Mouse (Mus musculus) layer of hippocampus, adult 8-10 months (tissue): ENCODE data around the gene Sgip1. TPM values are rescaled to one million over a fixed set of nuclear protein-coding genes. Genes with fewer than 3 reads are reported as not detected.

Experiments
- DNase-seq, 2 experiments: peaks; one replicate each; pipeline ENCODE4 v3.0.0; 2022; ENCODE audit warnings: low spot score in 2 of 2
- total RNA-seq, 4 experiments: library from RNA; stranded (reverse); gene quantifications; 2 replicates each; pipeline ENCODE4 v1.2.4; 2022

The Sgip1 gene
- total RNA-seq, 4 experiments from 2014 or later = 258 to 282 (median 268) TPM

- no peak for DNase-seq
Observed at GRCm38 (mm10) chr4:102834710-102835109, 93.6 kb downstream of the Sgip1 start.

DNA sequence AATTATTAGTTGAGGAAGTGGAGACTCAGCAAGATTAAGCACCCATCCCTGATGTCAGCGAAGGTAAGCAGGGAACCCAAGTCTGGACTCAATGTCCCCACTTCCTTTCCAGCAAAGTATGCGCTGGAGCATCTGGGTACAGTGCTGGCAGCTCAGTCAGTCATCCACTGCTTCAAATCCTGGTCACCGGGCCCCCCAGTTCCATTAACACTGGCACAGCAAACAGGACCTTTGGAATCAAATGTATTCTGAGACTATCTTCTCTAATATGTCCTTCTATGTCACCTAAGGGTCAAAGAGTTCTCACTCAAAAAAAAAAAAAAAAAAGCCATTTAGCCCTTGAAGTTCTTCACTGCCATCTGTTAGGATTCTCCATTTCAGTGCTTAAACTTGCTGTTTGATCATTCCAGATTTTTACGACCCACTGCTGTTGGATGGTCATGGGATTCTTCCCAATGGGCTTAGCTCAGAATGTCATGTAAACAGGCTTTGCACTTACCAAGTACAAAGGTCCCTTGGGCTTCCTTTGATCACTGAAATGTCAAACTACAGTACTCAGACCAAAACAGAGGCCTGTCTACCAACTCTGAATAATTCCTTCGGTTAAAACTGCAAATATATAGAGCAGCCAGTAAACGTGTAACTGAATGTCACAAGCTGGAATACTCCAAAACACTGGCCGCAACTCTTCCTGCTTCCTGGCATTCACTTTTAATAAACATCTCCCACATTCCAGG lies 99.1 kb downstream of the Sgip1 start:
- no peak for DNase-seq

DNA sequence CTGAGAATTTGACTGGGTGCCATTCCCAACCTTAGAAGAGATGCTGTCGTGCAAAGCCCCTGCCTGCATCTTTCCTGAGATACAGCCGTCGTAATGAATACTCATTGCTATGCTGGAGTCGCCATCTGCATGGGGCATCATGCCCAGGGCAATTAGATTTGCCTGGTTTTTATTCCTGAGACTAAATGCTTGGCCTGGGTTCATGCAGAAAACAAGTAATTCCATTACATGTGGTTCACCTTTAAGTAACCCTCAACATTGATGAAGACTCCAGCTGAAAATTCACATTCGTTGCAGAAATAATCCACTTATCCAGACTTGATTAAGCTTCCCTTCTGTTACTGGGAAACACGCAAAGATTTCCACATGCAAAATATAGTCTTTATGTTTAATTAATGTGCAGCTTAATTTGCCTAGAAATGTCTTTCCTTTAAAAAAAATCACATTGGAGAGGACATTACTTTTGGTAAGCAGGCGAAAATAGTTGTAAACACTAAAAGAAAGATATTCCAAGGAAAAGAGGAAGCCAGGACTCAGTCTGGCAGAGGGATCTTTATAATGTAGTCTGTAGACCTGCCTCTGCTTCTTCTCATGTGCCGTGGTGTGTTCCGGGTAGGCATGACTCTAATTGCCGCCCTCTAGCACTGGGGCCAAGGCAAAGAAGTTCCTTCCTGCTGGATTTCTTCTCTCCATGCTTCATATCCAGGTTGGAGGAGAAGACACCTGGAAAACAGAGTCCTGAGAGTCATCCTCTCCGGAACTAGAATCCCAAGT lies 100.0 kb downstream of the Sgip1 start:
- DNase-seq = peak; percentile 43 to 49

DNA sequence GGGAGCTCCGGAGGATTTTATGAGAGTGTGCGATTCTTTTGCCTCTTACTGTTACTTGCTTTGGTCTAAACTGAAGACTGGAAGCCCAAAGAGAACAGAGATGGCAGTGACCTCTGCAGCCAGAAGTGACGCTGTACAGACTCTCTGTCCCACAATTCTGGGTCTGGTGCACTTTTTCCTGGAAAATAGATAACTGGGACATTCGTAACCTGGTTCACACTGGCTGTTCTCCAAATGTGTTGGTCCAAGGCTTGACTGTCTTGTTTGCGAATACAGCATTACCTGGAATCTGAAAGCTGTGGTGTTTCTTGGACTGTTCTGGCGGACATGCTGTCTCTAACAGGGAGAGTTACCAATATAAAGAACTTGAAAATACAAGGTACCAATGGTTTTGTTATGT lies 109.4 kb downstream of the Sgip1 start:
- no peak for DNase-seq

DNA sequence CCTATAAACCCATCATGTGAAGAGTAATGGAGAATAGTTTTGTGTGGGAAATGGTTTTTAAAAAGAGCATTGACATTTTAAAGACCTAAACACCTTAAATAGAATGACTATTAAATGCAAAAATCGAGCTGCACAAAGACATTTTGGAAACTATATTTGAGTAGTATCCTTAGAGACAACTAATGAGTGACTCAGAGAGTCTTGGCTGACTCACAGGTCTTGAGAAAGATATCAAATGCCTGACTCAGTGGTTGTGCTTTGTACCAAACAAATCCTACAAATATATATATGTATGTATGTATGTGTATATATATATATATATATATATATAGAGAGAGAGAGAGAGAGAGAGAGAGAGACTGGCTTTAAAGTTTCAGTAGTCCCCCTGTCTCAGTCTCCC lies 110.1 kb downstream of the Sgip1 start:
- no peak for DNase-seq

- no peak for DNase-seq
Observed at GRCm38 (mm10) chr4:102852290-102852689, 111.2 kb downstream of the Sgip1 start.

GRCm38 (mm10) chr4:102852808-102853207 lies 111.7 kb downstream of the Sgip1 start:
- DNase-seq = no peak

GRCm38 (mm10) chr4:102853330-102854022 lies 112.4 kb downstream of the Sgip1 start:
- DNase-seq = no peak

DNA sequence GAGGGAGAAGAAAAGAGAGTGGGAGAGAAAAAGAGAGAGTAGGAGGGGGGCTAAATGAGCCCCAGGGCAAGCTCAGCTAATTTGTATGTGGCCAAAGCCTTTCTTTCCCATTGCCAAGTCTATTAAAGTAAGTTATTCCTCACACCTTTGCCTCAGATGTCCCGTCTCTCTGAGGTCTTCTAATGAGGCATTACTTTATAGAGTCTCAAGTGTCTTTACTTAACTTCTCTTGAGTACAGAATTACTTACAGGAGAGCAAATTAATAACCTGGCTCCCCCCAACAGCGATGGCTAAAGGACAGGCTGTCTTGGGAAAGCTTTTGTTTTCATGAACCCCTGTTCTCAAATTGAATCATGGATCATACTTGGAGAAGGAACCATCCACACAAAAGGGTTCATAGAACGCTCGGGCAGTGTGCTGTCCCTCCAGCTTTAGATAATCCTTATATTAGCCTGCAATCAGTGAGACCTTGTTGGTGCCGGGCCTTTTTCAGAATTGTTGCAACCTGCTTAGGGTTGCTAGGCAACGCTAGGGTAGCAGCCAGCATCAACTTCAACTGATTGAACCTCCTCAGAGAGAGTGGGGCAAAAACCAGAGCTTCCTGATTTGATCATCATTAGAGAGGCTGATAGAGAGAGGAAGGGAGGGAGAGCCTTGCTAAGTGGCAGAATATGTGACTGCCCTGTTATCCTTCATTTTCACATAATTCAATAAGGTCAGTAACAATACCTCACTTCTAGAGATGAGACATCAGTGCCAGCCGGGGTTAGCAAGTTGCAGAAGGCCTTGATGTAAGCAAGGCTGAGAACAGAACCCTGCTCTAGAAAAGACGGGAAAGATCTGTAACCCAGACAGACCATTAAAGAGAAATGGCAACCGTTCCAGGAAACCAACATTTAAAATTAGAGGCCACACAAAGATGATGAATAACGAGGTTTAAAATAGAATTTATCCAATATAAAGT lies 114.1 kb downstream of the Sgip1 start:
- peak; percentile 38 to 47 for DNase-seq

DNA sequence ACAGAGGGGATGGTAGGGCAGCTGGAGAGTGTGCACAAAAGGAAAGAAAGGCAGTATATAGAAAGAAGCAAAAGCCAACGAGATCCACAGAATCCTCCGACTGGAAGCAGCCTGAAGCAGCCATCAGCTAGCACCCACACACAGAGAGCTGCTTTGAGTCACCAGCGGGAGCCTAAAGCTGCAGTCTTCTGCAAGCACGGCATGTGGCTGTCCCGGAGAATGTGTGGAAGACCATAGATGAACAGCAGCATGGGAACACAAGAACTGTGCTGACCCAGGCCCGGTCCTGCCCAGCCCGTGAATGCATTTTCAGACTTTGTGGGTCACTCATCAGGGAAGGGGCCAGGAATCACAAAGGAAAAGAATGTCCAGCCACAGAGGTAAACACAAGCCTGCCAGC lies 115.0 kb downstream of the Sgip1 start:
- DNase-seq = peak in 1 of 2 experiments; percentile 48

DNA sequence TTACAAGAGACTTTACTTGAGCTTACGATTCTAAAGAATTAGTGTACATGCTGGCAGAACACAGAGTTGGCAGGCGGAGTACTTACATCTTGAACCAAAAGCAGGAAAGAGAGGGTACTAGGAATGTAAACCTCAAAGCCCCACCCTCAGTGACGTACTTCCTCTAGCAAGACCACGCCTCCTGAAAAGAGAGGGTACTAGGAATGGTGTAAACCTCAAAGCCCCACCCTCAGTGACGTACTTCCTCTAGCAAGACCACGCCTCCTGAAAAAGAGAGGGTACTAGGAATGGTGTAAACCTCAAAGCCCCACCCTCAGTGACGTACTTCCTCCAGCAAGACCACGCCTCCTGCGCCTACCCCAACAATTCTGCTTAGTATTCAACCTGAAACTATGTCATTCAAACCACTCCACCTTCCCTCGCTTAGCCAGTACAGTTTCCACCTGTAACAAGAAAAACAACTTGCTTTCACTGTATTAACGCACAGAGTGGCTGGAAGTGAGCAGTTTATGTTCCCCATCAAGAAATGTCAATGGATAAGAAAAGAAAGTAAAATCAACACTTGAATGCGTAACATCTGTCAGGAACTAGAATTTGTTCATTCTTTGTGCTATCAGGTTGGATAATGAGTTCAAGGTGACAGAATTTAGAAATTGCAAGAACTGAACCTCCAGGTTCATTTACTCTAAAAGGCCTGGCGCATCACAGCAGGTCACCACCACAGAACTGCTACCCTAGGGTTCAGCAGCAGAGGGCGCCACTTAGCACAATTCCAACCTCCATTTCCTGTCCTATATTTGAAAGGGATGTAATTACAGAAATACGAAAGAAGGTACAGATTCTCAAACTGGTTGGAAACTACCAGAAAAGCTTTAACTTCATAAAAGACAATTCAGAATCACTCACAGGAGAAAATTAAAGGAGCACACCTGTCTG lies 118.4 kb downstream of the Sgip1 start:
- DNase-seq = no peak

- no peak for DNase-seq
Observed at GRCm38 (mm10) chr4:102862751-102863710, 121.9 kb downstream of the Sgip1 start.

GRCm38 (mm10) chr4:102866531-102866930 lies 125.4 kb downstream of the Sgip1 start:
- DNase-seq = no peak

- no peak for DNase-seq
Observed at GRCm38 (mm10) chr4:102871274-102871673, 130.2 kb downstream of the Sgip1 start.

GRCm38 (mm10) chr4:102883142-102883541 lies 142.0 kb downstream of the Sgip1 start:
- no peak for DNase-seq

DNA sequence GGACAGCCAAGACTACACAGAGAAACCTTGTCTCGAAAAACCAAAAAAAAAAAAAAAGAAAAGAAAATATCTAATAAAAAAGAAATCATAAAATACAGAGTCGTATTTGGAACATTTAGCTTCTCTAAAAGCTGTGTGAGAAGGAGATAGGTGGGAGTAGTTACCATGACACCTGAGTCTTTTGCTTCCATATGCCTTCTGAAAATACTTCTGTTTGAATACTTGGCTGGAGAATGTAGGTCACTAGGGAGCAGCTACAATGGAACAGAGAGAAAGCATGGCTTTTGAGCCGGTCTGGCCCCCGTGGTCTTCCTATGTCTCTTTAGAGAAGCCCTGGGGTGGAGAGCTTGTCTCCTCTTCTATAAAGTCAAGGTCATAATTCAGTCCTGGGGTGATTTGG lies 143.1 kb downstream of the Sgip1 start:
- no peak for DNase-seq

GRCm38 (mm10) chr4:102886459-102886858 lies 145.4 kb downstream of the Sgip1 start:
- no peak for DNase-seq

GRCm38 (mm10) chr4:102886902-102887301 lies 145.8 kb downstream of the Sgip1 start:
- DNase-seq = no peak
